Mouse (Mus musculus) bone marrow macrophage, adult 2 months (primary cell): Measurements from ENCODE around the gene Mrpl53. TPM values are rescaled to one million over a fixed set of nuclear protein-coding genes. Genes with fewer than 3 reads are reported as not detected.

Experiments used
- H3K27ac ChIP-seq: 2 replicates; pipeline ENCODE4 v1.5.1; 2012; ENCODE audit warnings: low read depth, low read length; ENCODE audit not compliant: insufficient read depth
- H3K4me1 ChIP-seq: 2 replicates; pipeline ENCODE4 v1.6.1; 2012; ENCODE audit warnings: low read length; ENCODE audit not compliant: control insufficient read depth, insufficient read depth
- H3K4me3 ChIP-seq: 2 replicates; pipeline ENCODE4 v1.5.1; 2012; ENCODE audit warnings: mild to moderate bottlenecking, low read length, moderate library complexity; ENCODE audit not compliant: insufficient read depth
- CTCF ChIP-seq: IDR thresholded peaks from 2 replicates; pipeline ENCODE4 v1.5.1; 2012; ENCODE audit warnings: low read depth, mild to moderate bottlenecking, low read length, moderate library complexity
- POLR2A ChIP-seq: IDR thresholded peaks from 2 replicates; pipeline ENCODE4 v1.6.1; 2012; ENCODE audit warnings: mild to moderate bottlenecking, low read depth, low read length, borderline replicate concordance
- polyA plus RNA-seq: library from polyadenylated mRNA; stranded (reverse); fragments of >200 nt; gene quantifications from 2 replicates; pipeline ENCODE4 v1.2.4, GENCODE M21; 2012; ENCODE audit not compliant: missing spikeins, insufficient read depth, insufficient read length

Mrpl53 gene
- polyA plus RNA-seq, 1 experiment: 26.5 TPM

- TF ChIP-seq POLR2A (no peak), CTCF (no peak)
- Histone ChIP-seq H3K4me1 (peaks cover 11% of the 10 kb centered on the region), H3K27ac (no peak overlapping the region), H3K4me3 (no peak overlapping the region)
Measured at GRCm38 (mm10) chr6:83087926-83088260, 20.9 kb upstream of the Mrpl53 start.

GRCm38 (mm10) chr6:83092416-83093127, 16.3 kb upstream of the Mrpl53 start:
- H3K27ac ChIP-seq: no peak overlapping the region
- no peak overlapping the region for H3K4me3 ChIP-seq
- TF ChIP-seq POLR2A (no peak), CTCF (no peak)
- peaks cover 9% of the 10 kb centered on the region for H3K4me1 ChIP-seq

GRCm38 (mm10) chr6:83095968-83096367, 12.9 kb upstream of the Mrpl53 start:
- no peak for TF ChIP-seq POLR2A
- no peak for TF ChIP-seq CTCF
- peaks cover 11% of the 10 kb centered on the region for H3K4me1 ChIP-seq
- H3K27ac ChIP-seq: no peak overlapping the region
- H3K4me3 ChIP-seq: no peak overlapping the region

GRCm38 (mm10) chr6:83098411-83098810, 10.4 kb upstream of the Mrpl53 start:
- no peak for TF ChIP-seq CTCF
- Histone ChIP-seq H3K4me1 (peaks cover 10% of the 10 kb centered on the region), H3K27ac (no peak overlapping the region), H3K4me3 (no peak overlapping the region)

- peaks cover 10% of the 10 kb centered on the region for H3K4me1 ChIP-seq
- TF ChIP-seq POLR2A: no peak
- peak; percentile 64 for TF ChIP-seq CTCF
- H3K27ac ChIP-seq: peak within 1 kb of the TSS; percentile 76
- peak within 1 kb of the TSS; percentile 87 for H3K4me3 ChIP-seq
Measured at GRCm38 (mm10) chr6:83101316-83101687, 7.5 kb upstream of the Mrpl53 start, which contains the start of the genes Ccdc142 and Gm42688. Ccdc142 (plus strand) TSS chr6:83101601. Gm42688 (plus strand) TSS chr6:83101617.

GRCm38 (mm10) chr6:83101688-83102556, 6.9 kb upstream of the Mrpl53 start:
- Histone ChIP-seq H3K4me1 (peaks cover 10% of the 10 kb centered on the region), H3K27ac (peak overlapping the region; percentile 76), H3K4me3 (peak overlapping the region; percentile 87)
- TF ChIP-seq POLR2A (no peak), CTCF (no peak)

- no peak overlapping the region for H3K27ac ChIP-seq
- no peak overlapping the region for H3K4me3 ChIP-seq
- H3K4me1 ChIP-seq: peaks cover 13% of the 10 kb centered on the region
- TF ChIP-seq CTCF (no peak), POLR2A (no peak)
Measured at GRCm38 (mm10) chr6:83103130-83103650, 5.7 kb upstream of the Mrpl53 start.

GRCm38 (mm10) chr6:83104158-83104557, 4.7 kb upstream of the Mrpl53 start:
- H3K4me3 ChIP-seq: no peak overlapping the region
- peaks cover 13% of the 10 kb centered on the region for H3K4me1 ChIP-seq
- H3K27ac ChIP-seq: no peak overlapping the region
- TF ChIP-seq CTCF: no peak
- TF ChIP-seq POLR2A: no peak

GRCm38 (mm10) chr6:83107566-83108400, 1.1 kb upstream of the Mrpl53 start:
- Histone ChIP-seq H3K4me3 (peak overlapping the region; percentile 89), H3K4me1 (peaks cover 10% of the 10 kb centered on the region), H3K27ac (no peak overlapping the region)
- peak; percentile 54; the same call in 1 of the 2 replicates for TF ChIP-seq CTCF
- no peak for TF ChIP-seq POLR2A
